Mouse (Mus musculus): ENCODE measurements around the gene Dnah8.

Gene Dnah8

DNA sequence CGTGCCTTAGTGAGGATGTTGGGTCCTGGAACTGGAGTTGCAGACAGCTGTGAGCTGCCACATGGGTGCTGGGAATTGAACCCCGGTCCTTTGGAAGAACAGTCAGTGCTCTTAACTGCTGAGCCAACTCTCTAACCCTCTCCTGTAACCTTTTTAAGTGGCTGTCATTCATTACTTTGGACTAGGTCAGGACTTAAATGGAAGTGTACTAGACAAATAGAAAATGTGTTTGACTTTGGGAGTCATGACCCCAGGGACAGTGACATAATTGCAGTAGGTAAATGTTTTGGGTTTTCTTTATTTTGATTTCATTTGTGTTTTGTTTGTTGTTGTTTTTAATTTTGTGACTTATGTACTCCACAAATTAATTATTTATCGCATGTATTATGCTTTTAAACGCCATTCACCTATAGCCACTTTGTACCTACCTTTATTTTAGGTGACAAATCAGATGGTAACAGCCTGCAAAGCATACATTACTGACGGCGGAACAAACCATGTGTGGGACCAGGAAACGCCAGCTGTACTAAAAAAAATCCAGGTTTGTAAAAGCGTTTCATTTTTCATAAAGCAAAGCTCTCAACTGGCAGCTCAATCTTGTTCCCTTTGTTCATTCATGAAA, 33.5 kb downstream of the Dnah8 start:
- no peak for DNase-seq (ENCODE audit: extremely low read depth, insufficient read length, low spot score)

DNA sequence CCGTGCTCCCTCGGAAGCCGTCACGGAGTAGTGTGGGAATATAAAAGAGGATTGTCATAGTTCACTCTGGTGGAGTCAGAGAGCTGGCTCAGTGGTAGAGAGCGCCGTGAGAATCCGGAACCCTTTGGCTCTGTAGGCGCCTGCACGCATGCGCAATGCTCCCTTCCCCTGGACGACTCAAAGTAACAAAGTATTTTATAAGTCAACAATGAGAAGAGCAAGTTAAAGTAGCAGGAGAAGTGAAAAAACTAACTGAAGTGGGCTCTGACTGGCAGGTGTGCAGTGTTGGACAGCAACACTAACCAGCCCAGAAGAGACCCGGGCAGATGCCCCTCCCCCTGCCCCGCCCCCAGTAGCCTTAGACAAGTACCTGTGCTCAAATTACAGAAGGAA, 34.0 kb downstream of the Dnah8 start:
- no peak for DNase-seq (ENCODE audit: extremely low read depth, insufficient read length, low spot score)

DNA sequence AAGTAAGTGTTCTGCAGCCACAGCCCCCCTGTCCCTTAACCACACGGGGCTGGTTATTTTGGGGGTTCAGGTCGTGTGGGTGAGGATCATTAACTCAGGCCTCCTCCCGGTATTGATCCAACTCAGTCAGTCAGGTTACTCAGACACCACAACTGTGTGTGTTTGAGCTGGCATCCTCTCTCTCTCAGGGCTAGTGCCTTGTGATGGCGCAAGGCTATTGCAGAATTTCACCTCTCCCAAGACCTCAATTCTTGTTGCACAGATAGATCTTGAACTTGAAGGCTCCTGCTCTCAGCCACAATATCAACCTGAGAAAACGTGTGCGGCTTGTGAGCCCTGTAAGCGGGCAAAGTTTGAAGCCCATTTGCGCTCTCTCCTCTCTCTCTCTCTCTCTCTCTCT, 38.0 kb downstream of the Dnah8 start:
- DNase-seq (ENCODE audit: extremely low read depth, insufficient read length, low spot score) = no peak

DNA sequence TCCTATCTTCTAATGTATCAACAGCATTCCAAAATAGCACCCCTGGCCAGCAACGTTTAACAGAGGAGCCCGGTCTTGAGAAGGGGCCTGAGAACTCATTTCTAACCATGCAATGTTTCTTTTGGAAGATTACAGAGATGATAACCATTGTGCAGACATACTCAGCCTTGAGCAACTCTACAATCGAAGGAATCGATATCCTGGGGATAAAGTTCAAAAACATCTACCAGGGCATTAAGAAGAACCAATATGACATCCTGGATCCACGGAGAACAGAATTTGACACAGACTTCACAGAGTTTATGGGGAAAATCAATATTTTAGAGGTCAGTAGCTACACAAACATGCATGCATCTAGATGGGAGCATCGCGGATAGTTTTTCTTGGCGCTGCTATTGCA, 39.0 kb downstream of the Dnah8 start:
- no peak for DNase-seq (ENCODE audit: extremely low read depth, insufficient read length, low spot score)

DNA sequence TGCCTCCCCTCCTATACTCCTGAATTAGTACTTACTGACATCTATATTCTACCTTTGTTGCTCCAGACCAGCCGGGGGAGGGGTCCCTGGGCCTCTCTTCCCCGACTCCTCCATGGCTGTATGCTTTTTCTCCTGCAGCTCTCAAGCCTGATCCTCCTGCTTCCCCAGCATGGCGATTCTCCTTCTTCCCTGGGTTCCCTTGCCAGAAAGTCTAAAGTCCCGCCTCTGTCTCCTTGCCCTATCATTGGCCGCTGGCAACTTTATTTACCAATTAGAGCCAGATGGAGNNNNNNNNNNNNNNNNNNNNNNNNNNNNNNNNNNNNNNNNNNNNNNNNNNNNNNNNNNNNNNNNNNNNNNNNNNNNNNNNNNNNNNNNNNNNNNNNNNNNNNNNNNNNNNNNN, 40.7 kb downstream of the Dnah8 start:
- DNase-seq (ENCODE audit: extremely low read depth, insufficient read length, low spot score) = no peak

DNA sequence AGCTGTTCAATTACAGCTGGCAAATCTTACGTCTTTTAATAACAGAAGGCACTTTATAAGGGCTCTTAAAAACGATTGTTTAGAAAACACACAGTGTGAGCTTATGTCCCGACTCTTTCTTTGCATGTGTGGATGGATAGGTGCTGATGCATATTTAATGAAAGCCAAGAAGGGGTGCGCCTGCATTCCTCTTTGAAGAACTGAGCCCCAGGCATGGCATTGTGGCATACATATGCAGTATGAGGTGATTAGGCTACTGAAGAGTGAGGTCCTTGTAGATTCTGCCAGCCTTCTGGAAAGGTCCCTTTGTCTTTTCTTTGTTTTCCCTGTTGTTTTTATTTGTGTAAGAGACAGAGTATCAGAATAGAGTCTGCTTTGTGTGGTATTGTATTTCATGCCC, 48.4 kb downstream of the Dnah8 start:
- DNase-seq (ENCODE audit: extremely low read depth, insufficient read length, low spot score) = no peak

DNA sequence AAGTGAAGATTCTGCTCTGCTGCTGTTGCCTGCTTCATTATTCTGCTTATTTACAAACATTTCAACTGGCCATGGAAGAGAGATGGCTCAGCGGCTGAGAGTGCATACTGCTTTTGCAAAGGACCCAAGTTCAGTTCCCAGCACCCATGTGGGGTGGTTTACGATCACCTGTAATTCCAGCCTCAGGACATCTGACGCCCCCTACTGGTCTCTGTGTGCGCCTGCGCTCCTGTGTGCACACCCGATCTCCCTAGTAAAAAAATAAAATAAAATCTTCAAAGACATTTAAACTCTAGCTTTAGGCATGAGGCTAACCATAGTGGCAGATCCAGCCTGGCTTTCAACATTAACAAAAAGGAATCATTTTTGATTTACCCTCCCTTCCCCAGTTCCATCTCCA, 48.9 kb downstream of the Dnah8 start:
- DNase-seq (ENCODE audit: extremely low read depth, insufficient read length, low spot score) = no peak

DNA sequence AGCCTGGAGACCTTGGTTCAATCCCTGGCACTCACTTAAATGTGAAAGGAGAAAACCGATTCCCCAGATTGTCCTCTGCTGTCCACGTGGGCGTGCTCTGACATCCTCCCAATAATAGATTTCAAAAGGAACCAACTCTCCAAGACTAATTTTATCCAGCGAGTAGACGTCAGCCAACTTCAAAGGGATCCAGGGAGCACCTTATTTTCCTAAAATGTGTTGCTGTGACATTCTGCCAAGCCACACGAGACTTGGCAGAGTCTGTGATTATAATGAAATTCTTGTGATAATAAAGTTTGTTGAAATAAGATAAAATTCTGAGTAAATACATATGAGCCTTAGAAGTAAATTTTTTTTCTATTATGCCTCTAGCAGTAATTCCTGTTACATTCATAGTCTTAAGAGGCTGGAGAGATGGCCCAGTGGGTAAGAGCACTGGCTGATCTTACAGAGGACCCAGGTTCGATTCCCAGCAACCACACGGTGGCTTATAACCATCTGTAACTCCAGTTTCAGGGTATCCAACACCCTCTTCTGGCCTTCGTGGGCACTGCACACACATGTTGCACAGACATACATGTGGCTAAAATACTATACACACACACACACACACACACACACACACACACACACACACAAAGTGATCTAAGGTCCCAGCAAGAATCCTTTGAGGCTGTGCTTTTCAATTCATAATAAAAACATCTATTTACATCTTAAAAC, 51.0 kb downstream of the Dnah8 start:
- no peak for DNase-seq (ENCODE audit: extremely low read depth, insufficient read length, low spot score)

DNA sequence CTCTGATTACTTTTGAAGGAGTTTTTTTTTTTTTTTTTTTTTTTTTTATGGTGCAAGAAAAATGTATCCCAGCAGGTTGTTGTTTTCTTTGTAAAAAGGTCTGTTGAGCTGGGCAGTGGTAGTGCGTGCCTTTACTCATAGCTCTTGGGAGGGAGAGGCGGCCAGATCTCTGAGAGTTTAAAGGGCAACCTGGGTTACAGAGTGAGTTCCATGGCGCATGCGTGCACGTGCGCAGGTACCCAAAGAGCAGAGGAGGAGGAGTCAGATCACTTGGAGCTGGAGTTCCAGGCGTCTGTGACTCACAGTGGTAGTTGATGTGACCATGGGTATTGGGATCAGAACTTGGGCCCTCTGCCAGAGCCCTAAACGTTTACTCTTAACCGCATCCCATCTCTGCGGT, 54.4 kb downstream of the Dnah8 start:
- no peak for DNase-seq (ENCODE audit: extremely low read depth, insufficient read length, low spot score)

DNA sequence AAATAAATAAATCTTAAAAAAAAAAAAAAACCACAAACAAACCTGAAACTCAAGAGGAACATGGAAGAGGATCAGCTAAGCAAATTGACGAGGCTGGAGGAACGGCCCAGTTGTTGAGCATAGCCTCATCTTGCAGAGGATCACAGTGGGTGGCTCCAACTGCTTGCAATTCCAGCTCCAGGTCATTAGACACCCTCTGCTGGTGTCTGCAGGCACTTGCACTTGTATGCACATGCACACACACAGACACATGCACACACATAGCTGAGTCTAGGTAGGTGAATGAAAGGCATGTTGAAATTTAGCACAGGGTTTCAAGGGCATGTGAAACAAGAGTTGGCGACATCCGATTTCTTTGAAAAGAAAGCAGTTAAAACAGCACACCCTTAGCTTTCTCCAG, 55.5 kb downstream of the Dnah8 start:
- no peak for DNase-seq (ENCODE audit: extremely low read depth, insufficient read length, low spot score)

DNA sequence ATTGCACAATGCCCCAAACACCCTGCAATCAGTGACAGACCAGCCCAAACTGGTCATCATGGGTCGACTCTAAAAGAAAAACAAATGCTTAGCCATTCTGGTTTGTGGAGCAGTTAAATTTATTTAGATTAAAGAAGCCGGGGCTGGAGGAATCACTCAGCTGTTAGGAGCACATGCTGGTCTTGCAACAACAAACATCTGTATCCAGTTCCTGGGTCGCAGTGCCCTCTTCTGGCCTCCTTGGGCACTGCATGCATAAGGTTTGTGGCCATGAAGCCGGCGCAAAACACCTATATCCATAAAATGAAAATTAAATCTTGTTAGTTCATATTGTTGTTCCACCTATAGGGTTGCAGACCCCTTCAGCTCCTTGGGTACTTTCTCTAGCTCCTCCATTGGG, 57.5 kb downstream of the Dnah8 start:
- peak; percentile 24 for DNase-seq (ENCODE audit: extremely low read depth, insufficient read length, low spot score)

DNA sequence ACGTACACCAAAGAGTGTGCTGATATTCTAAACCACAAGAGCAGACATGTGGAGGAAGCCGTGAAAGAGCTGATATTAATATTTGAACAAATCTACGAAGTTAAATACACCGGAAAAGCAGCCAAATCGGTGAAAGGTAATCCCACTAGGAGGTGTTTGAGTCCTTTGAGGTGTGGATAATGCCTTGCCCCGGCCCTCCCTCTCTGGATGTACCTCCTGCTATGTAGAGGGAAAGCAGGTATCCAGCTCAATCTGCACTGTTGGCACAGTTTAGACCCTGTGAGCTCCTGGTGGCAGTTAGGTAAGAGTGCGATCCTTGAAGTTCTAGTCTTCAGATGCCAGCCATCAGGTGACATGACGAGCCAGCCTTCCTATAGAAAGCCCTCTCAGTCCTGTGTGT, 66.0 kb downstream of the Dnah8 start:
- no peak for DNase-seq (ENCODE audit: extremely low read depth, insufficient read length, low spot score)

DNA sequence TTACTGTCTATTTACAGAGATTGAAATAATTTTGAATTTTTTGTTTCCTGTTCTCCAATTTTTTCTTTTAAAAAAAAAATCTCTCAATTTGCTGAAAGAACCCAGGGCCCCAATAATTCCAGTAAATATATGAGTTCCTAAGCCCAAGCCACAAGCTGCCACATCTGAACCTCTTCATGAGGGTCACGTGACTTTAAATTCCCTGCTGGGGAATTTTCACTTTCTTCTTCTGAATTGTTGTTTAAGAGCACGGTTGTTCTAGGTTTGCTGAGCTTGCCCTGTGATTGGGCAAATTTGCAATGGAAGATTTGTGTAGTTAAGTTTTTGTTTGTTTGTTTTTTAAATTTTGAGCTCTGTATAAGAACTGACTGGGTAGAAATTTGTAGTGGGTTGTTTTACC, 67.3 kb downstream of the Dnah8 start:
- DNase-seq (ENCODE audit: extremely low read depth, insufficient read length, low spot score) = no peak

DNA sequence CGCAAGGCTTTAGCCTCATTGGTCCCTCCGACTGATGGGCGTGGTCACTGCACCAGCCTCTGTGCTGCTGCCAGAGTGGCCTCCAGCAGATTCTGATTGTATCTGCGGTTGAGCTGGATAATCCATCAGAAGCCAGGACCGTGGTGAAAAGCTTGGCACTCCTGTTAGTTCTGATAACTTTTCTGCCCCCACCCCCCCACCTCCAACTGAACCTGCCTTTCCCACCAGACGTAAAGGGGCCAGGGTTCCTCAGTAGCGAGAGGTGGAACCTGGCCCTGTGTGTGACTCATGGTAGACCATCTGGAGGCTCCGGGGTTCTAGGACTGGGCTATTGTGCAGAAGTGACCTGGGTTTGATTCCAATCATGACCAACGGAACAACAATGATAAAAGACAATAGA, 70.1 kb downstream of the Dnah8 start:
- no peak for DNase-seq (ENCODE audit: extremely low read depth, insufficient read length, low spot score)

DNA sequence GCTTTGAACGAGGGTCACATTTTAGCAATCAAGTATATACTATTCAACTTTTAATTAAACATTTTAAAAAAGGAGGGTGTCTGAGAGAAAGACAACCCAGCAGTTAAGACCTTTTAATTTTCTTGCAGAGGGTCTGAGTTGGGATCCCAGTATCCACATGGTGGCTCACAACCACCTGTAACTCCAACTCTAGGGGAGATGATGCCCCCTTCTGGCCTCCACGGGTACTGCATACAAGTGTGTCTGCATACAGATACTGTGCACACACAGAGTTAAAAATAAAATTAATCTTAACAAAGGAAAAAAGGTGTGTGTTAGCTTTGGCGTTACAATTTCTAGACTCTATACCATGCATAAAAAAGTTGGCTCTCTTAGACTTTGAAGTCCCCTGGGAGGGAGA, 90.6 kb downstream of the Dnah8 start:
- no peak for DNase-seq (ENCODE audit: extremely low read depth, insufficient read length, low spot score)

DNA sequence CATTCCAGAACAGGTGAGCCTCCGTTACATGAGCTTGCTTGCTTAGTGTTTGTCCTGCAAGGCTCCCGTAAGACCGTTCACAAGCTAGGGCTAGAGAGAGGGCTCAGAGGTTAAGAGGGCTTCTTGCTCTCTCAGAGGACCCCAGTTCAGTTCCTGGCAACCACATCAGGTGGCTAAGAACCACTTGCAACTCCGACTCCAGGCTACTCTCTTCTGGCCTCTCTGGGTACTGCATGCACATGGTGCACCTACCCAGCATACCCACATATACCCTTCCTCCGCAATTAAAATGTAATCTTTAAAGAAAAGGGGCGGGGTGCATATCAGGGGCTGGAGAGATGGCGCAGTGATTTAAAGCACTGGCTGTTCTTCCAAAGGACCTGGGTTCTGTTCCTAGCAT, 94.0 kb downstream of the Dnah8 start:
- no peak for DNase-seq (ENCODE audit: extremely low read depth, insufficient read length, low spot score)

DNA sequence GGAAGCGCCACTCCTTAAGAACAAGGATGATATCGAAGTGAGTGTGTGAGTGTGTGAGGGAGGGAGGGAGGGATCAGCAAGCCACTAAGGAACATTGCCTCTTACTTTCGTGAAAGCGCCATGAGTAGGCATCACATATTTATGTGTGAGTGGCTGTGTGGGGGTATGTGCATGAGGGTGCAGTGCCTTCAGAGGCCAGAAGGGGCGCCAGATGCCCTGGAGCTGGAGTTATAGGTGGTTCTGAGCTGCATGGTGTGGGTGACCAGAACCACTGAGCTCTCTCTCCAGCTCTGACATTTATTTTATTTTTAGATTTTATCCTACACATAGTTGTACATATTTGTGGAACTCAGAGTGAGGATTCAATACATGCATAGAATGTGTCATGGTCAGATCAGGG, 94.9 kb downstream of the Dnah8 start:
- no peak for DNase-seq (ENCODE audit: extremely low read depth, insufficient read length, low spot score)

DNA sequence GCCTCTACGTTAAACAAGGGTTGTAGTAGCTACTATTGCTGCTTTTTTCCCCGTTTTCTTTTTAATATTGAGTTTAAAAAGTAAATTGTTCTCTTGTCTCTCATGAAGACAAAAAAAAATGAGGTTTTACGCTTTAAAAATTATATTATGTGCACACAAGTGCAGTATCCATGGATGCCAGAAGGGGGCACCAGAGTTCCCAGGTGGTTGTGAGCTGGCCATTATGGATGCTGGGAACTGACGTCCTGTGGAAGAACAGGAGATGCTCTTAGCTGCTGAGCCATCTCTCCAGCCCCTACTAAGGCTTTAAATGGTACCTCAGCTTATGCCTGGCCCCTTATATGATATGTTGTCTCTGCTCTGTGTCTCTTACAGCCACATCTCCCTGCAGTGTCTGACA, 103.6 kb downstream of the Dnah8 start:
- no peak for DNase-seq (ENCODE audit: extremely low read depth, insufficient read length, low spot score)

DNA sequence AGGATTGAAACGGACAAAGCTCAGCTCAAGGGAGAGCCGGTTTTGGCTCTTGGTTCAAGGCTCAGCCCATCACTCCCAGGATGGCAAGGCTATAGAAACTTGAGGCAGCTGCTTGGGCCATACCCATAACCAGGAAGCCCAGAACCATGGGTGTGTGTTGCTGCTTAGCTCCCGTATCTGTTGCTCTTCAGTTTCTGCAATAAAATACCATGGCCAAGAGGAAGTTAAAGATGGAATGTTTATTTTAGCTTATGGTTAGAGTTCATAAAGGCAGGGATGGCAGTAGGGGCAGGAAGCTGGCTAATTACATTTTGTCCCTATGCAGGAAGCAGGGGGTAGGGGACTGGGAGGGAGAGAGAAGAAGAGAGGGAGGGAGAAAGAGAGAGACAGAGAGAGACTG, 108.6 kb downstream of the Dnah8 start:
- DNase-seq (ENCODE audit: extremely low read depth, insufficient read length, low spot score) = no peak

DNA sequence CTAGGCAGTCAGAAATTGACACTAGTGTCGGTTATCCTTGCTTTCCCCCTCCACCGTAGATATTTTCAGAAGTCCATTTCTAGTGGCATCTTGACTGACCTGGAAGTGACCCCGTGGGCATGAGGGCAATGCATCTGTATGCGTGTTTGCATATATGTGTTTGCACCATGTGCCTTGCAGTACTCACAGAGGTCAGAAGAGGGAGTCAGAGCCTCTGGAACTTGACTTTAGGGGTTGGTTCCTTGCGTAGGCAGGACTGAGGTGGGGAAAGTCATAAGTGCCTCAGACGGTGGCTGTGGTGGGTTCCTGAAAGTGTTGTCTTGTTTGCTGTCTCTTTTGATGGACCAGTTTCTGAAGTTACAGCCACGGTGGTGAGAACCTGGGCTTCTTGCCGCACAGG, 110.6 kb downstream of the Dnah8 start:
- DNase-seq (ENCODE audit: extremely low read depth, insufficient read length, low spot score) = no peak

DNA sequence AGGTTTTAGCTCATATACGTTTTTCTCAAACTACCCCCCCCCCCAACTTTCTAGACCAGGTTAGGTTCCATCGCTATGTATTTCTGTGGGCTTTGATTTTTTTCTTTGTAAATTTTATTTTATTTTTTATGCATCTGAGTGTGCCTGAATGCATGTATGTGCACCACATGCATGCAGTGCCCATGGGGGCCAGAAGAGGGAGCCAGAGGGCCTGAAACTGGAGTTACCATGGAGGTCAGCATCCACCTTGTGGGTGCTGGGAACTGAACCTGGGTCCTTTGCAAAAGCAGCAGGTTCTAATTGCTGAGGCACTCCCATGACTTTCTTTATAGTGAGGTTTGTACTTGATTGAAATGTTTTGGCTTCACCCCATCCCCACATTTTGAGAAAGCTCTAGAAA, 111.3 kb downstream of the Dnah8 start:
- DNase-seq (ENCODE audit: extremely low read depth, insufficient read length, low spot score) = no peak

DNA sequence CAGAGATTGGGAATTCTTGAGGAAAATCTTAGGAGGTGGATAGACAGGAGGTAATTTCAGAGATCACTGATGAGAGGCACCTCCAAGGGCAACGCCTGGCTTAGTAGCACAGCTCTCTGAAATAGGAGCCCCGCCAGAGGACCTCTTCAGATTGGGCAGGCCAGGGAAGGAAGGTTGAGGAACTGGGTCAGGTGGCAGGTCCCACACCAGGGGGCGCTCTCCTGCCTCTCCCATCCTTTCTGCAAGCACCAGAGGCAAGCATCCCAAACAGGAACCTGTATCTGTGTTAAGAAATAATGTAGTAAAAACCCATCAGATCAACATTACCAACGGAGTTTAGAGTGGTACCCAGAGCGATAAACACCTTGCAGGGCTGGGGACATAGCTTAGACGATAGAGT, 113.6 kb downstream of the Dnah8 start:
- no peak for DNase-seq (ENCODE audit: extremely low read depth, insufficient read length, low spot score)

DNA sequence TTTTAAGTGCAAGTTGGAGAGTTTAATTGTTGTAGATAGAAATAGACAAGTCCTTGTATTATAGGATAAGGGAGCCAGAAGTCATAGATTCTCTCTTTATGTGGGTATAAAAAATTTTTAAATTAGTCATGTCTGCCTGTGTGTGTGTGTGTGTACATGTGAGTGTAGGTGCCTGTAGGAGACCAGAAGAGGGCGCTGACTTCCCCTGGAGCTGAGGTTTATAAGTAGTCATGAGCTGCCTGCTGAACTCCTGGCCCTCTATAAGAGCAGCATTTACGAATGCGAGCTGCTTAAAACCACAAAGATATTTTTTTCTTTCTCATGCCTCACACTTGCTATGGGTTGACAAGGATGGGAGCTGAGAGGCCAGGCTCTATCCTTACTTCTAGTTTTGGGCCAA, 115.6 kb downstream of the Dnah8 start:
- no peak for DNase-seq (ENCODE audit: extremely low read depth, insufficient read length, low spot score)
